Mouse (Mus musculus) megakaryocyte progenitor cell, adult 5-6 weeks (primary cell): ENCODE results near the gene Cd320. TPM values are rescaled to one million over a fixed set of nuclear protein-coding genes. Genes with fewer than 3 reads are reported as not detected.
A peak's percentile ranks its signal among the peaks of the same experiment; 100 is the strongest.
"Not testable (repeated sequence)": the region's sequence is repeated elsewhere in the genome, so short reads cannot be mapped to it uniquely, and the experiment has no call there.

ENCODE experiments used
- ATAC-seq: replicated peaks from 2 replicates; pipeline ENCODE4 v1.8.0; 2016; ENCODE audit warnings: mild to moderate bottlenecking, moderate TSS enrichment, inconsistent platforms; ENCODE audit not compliant: poor library complexity
- total RNA-seq, 2 experiments: library from RNA; stranded (forward) in 1 of 2; stranded (reverse) in 1 of 2; fragments of 157-497, 149-512 nt in 1 of 2; fragments of 200-1000 nt in 1 of 2; gene quantifications; 2 replicates each; pipeline versions ENCODE4 v1.2.3 to v1.2.4; 2015 to 2017

Cd320 gene
- total RNA-seq (2015) (31.3 and 37.7 TPM in 2 replicates), total RNA-seq (2017) (18.8 and 31.9 TPM in 2 replicates)

DNA sequence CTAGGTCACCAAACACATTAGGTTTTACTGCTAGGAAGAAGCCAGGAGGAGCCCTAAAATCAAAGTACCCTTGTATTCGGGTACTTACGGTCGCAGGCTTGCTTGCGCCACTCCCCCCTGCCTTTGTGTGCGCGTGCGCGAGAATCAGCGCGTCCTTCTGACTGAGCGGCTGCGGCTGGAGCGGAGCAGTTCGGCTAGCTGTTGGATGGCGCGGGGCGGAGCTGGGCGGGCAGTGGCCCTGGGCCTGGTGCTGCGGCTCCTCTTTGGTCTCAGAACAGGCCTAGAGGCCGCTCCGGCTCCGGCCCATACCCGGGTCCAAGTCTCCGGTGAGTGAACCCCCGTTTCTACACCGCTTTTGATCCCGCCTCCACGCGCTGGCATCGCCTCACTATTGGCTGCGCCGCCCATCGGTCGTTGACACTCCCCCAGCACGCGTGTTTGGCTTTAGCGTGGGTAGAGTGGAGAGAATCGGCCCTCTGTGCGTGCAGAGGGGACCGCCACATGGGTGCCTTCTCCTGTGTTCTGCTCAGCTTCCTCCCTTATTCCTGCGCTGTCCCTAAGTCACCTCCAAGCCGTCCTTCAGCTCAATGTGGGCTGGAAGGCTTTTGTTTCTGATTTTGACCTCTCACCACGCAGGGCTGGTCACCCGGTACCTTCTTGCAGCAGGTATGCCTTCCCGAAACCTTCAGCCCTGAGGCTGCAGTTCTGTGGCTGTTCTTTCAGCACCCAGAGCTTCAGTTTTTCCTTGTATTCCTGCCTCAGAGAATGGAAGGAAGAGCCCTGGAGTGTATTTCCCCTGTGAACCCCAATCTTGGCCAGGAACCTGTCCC, at the start of gene Cd320:
TSS of gene Cd320 (plus strand) at position 126 of the 830 bp plus-strand sequence.
- peak; percentile 88 for ATAC-seq

DNA sequence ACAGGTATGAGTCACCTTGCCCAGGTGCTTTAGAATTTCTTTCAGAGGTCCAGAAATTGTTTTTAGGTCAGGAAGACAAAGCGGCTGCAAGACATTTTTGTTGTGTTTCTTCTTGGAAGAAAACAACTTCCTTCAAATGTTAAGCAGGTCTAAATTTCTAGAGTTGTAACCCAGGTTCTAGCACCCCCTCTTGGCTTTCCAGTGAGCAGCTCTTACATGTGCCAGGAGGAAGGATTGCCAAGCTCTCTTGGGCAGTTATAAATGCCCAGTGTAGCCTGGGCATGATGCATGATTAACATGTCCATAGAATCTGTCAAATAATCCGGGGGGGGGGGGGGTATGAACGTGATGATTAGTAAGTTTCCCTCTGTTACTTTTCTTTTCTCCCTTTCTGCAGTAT, 44.6 kb upstream of the Cd320 start:
- ATAC-seq: no peak

DNA sequence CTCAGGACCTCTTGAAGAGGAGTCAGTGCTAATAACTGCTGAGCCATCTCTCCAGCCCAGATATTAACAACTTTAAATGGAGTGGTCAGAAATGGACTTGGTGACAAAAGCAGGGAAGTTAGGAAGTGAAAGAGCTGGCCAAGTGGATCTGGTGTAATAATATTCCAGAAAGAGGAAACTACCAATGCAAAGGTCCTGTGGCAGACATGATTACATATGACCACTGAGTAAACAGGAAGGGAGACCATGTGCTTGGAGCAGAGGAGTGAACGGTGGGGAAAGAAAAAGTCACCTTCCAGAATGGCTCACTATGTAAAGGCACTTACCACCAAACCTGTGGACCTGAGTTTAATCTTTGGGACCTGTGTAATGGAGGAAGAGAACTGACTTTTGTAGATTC, 43.6 kb upstream of the Cd320 start:
- 0 out of 2 replicates have a peak, but pooled peaks have one; percentile 39 for ATAC-seq

DNA sequence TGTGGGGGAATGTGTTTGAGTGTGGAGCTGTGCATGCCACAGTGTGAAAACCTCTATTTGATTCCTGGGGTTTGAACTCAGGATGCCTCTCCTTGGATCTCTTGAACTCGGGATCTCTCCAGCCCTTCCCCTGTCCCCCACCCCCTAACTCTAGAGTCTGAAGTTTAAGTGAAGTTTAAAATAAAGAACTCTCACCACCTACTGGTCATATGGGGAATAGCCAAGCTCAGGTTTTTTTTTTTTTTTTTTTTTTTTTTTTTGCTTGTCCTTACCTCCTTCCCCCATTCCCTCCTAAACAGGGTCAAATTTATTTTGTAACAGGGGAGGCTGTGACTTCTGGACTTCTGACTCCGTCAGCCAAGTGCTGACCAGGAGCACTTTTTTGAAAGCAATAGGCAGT, 40.7 kb upstream of the Cd320 start:
- ATAC-seq: peak; percentile 54

DNA sequence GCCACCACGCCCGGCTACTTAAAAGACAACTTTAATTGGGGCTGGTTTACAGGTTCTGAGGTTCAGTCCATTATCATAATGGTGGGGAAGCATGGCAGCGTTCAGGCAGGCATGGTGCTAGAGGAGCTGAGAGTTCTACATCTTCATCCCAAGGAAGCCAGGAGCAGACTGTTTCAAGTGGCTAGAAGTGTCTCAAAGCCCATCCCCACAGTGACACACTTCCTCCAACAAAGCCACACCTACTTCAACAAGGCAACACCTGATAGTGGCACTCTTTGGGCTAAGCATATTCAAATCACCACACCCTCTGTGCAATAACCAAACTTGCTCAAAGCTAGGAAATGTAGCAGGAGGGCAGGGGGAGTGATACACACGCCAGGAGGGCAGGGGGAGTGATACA, 38.7 kb upstream of the Cd320 start:
- ATAC-seq: peak; percentile 61

DNA sequence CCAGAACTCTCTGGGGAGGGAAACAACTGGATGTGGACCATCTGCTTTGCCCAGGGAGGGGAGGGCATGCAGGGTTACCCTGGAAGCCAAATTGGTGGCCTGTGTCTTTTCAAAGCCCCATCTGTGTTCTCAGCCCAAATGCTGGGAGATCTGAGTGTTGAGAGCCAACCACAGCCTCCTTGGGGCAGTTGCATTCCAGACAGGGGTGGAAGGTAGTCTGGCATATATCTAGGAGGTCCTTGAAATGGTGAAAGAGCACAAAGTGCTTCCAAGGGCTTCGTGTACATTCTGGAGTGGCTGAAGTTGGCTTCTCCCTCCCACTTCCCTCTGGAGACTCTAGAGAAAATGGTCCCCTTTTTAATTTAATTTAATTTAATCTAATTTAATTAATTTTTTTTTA, 38.1 kb upstream of the Cd320 start:
- no peak for ATAC-seq

DNA sequence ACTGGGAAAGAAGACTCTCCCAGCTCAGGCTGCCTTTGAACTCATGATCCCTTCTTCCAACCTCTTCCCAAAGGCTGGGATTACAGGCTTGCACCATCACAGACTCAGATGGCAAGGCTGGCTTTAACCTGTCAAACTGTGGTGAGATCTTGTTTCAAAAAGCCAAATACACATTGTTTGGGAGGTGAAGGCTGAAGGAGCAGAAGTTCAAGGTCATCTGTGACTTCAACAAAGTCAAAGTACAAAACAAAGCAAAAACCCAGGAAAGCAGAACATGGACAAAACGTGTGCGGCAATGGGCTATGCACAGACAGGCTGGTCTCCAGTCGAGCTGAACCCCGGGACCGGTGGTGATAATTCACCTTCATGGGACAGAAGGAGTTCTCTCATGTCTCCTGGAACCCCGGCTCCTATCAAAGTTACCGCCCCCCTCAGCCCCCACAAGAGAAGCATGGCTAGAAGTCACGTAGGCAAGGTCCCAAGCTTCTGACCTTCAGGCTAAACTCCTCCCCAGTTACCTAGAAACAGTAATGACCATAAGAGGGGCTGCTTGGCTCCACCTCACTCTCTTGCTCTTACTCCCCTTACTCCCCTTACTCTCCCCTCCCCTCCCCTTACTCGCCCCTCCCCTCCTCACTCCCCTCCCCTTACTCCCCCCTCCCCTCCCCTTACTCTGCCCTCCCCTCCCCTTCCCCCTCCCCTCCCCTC, 35.6 kb upstream of the Cd320 start:
- no peak for ATAC-seq

DNA sequence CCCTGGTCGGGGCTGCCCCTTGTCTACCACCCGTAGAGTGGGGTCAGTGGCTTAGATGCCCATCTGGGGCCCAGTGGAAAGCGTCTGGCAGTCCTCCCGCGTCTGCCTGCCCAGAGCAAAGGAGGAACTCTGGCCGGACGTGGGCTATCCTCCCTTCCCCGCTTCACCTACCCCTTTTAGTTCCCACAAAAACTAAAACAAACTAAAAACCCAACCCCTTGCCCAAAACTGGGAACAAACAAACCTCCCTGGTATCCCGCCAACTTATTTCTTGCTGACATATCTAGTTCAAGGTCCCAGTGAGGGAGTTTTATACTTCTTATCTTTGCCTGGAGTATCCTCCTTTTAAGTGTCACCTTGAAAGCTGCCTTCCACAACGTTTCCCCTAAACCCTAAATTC, 34.7 kb upstream of the Cd320 start:
- no peak for ATAC-seq

DNA sequence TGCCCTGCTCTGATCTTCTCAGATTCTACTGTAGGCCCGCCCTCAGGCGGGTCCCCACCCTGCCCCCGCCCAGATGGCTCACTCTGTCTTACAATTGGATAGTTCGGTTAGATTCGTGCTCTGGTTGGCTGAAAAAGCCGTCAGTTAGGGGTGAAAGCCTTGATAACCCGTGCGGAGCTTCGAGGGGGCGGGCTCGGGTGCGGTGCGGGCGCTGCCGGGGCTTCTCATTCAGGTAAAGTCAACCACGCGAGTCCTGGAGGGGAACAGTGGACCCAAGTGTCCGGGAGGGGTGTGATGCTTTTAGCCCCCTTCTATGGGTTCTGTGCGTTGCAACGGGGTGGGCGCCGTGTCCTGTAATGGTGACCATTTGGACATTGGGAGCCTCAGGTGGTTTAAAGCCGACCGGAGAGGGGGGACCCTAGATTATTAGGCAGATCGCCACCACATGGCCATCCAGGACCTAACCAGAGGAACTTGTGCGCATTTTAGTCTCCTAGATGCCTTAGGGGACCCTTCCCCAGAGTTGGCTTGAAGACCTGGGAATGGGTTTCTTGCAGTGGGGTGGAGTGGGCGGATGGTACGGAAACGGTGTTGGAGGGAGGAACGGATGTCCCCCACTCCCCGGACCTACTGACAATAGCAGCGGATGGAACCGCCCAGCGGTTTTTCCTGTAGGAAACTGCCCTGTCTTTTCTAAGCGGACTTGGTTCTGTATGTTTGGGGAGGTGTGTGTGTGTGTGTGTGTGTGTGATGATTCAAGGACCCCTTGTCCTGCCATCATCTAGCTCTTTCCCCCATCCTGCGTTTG, 32.4 kb upstream of the Cd320 start, which contains the start of gene Kank3:
TSS of gene Kank3 (plus strand) at position 186 of the 808 bp plus-strand sequence.
- peak; percentile 99 for ATAC-seq

DNA sequence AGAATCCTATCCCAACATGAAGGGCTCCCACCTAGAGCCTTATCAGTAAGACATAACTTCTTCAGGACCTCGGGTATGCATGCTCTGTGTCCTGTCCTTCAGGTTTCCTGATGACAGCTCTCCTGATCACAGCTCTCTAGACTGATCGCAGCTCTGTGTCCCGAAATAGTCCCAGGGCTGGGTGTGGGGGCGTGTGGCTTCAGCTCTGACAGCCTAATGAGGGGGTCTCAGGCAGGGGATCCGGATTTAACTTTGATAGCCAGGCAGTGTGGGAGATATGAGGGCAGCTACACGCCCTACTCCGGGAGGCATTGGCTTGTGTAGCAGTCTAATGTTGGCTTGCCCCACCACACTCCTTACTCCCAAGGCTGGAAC, 31.8 kb upstream of the Cd320 start:
- ATAC-seq: no peak

DNA sequence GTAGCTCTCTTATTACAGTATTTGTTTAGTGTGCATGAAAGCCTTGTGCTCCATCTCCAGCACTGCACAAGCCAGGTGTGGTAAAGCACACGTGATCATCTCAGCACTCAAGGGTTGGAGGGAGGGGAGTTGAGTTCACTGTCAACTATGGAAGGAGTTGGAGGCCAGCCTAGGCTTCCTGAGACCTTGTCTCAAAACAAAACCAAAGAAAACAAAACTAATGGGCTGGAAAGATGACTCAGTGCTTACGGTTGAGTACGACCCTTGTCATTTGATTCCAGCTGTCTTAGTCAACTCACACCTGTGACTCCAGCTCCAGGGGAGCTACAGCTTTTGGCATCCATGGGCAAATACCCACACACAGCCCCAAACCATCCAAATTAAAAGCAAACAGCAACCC, 30.4 kb upstream of the Cd320 start:
- ATAC-seq: no peak

DNA sequence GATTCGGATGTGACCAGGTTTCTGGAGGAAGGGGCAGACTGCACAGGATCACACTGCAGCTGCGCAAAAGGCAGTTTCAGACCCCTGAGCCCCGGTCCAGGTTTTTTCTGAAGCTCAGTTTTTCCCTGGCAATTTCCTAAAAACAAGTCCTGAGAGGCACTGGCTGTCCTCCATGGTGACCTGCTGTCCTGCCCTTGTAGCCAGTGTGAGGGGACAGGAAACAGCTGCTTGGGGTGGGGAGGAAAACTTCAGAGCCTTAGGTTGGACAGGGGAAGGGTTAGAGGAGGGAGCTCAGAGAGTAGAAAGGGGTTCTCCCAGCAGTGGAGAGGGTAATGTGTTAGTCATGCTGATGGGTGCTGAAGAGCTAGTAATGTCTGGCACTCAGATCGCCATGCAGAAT, 29.9 kb upstream of the Cd320 start:
- ATAC-seq: no peak

DNA sequence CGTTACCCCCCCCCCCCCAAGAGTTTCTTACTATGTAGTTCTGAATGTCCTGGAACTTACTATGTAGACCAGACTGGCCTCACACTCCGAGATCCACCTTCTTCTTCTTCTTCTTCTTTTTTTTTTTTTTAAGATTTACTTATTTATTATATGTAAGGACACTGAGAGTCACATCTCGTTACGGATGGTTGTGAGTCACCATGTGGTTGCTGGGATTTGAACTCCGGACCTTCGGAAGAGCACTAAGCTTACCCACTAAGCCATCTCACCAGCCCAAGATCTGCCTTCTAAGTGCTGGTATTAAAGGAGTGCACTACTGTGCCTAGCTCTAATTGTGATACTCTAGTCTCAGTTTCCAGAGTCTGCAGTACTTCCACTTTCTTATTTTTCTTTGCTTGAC, 27.5 kb upstream of the Cd320 start:
- no peak for ATAC-seq

DNA sequence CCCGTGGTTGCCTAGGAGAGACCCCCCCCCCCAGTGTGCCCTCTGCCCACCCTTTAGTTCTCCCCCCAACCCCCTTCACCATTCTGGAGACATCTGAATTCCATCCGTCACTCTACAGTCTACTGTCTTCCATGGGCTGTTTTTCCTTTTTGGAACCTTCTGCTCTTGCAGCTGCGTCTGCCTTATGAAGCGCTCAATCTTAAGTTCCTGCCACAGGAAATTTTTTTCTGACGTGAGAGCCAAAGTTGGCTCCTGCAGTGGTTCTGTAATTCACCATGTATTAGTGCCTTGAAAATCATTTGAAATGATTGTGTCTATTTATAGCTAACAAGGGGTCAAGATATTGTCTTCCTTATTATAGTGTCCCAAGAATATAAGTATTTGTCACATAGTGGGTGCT, 26.3 kb upstream of the Cd320 start:
- ATAC-seq: no peak

DNA sequence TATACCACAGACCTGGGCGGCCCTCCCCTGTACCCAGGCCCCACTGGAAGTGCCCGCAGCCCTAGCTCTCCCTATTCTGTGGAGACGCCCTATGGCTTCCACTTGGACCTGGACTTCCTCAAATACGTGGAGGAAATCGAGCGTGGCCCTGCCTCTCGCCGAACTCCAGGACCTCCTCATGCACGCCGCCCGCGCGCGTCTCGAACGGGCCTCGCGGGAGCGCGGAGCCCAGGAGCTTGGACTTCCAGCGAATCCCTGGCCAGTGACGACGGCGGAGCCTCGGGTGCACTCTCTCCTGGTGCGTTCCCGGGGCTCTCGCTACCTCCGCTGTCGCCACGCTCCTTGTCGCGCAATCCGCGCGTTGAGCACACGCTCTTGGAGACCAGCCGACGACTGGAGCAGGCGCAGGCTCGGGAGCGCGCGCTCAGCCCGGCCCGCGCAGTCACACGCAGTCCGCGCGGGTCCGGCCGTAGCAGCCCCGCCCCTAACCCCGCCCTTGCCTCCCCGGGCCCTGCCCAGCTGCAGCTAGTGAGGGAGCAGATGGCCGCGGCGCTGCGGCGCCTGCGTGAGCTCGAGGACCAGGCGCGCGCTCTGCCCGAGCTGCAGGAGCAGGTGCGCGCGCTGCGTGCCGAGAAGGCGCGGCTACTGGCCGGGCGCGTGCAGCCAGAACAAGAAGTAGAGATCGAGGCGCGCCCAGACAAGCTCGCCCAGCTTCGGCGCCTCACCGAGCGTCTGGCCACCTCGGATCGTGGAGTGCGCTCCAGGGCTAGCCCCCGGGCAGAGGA, 25.5 kb upstream of the Cd320 start:
- ATAC-seq: peak; percentile 86

DNA sequence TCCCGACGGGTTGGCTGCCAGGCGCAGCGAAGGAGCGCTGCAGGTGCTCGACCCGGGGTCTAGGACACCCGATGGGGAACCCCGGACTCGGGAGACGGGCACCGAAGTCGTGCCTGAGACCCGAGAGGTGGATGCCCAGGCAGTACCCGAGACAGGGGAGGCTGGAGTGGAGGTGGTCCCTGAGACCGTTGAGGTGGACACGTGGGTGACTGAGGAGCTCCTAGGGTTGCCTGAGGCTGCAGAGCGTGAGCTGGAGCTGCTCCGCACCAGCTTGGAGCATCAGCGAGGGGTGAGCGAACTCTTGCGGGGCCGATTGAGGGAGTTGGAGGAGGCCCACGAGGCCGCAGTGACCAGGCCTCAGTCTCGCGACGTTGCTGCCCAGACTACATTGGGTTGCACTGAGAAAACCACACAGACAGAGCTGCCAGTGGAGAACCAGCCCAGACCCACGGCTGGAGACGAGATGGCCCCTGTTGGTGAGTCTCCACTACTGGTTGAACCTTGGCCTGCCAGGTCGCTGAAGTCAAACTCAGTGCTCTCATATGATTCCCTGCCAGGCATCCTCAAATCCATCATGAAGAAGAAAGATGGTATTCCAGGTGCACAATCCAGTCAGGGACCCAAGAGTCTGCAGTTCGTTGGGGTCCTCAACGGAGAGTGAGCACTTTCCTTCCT, 24.8 kb upstream of the Cd320 start:
- peak; percentile 12 for ATAC-seq

DNA sequence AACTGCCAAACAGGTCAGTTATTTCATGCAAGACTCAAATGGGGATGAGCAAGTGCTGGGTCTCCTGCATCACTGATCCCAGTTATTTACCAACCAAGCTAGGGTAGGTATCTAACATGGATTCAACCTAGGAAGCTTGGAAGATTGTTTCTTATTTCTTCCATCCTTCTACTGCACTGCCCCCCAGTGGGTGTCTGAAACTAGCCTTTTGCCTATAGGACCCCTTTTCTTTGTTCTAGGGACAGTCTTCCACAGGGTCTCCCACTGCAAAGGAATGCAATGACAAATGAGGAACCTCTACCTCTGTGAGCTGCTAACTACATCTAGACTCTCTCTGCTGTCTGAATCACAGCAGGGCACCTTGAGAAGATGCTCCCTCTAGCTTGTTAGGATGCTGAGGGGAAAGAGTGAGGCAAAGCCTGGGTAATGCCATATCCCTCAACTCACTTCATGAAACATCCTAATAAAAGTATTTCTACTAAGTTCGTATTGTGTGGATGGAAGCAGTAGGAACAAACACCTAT, 20.4 kb upstream of the Cd320 start:
- no peak for ATAC-seq

DNA sequence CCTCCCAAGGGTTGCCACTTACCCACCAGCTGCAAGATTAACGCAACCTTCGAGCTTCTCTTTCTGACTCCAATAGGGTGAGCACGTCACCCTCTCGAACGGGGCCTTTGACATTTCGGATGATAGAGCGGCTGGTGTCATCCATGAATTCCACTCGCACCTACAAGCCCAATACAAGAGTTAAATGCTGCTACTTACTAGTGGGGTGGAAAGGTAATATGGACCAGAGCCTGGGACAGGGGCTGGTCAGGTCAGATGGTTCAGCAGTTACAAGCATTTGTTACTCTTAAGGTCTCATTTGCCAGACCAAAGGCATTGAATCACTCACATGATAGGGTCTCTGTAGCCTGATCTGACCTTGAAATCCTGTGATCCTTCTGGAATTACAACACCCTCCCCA, 19.7 kb upstream of the Cd320 start:
- ATAC-seq: not testable (repeated sequence)

DNA sequence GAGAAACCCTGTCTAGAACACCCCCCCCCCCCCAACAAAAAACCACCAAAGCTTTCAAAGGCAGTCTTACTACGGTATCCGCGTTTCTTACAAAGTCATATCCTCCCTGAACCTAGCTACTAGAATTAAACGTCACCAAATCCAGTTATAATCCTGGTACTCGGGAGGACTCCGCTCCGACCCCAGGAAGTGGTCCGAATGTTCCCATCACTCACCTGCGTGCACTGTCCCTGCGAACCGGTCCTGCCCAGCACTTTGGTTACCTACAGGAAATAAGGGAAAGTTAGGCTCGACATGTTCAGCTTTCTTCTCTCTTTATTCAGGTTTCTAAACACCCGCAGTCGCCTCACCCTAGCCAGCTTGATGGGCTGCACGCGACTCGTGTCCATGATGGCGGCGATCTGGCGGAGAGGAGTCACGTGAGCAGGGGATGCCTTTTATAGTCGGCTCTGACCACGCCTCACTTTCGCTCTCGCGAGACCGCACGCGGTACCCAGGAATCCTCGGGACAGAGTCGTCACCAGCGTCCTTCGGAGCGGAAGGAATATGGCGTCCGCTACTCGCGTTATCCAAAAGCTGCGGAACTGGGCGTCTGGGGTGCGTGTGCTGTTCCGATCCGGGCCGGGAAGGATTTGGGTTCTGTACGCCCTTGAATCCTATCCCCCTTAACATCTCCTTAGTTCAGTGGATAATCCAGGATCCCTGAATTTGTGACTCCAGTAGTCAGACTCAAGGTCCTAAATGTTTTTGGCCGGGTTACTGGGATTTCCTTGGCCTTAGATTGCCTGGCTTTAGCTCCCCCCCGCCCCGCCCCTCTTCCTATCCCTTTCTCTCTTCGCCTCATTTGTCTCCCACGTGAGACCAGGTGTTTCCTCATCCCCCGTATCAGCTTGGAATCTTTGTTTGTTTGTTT, 18.6 kb upstream of the Cd320 start, which contains the start of the genes Rps28 and Ndufa7:
TSS of gene Rps28 (minus strand) at position 479 of the 913 bp plus-strand sequence.
TSS of gene Ndufa7 (plus strand) at position 489 of the 913 bp plus-strand sequence.
- peak; percentile 94 for ATAC-seq
